Mouse (Mus musculus): ENCODE results near the gene Txnrd1.

- TF ChIP-seq CTCF (conservative IDR thresholded peaks at IDR 0.05; ENCODE audit: insufficient read depth, insufficient read length, low read depth, low read length): no peak
- TF ChIP-seq POLR2A (IDR thresholded peaks at IDR 0.05; ENCODE audit: low read depth, low read length): peak; percentile 94
Measured at GRCm38 (mm10) chr10:82858691-82859532, 25.2 kb downstream of the Txnrd1 start.
